Comparison of ENCODE assay signal across 8 mouse cellular contexts in the genomic region with DNA sequence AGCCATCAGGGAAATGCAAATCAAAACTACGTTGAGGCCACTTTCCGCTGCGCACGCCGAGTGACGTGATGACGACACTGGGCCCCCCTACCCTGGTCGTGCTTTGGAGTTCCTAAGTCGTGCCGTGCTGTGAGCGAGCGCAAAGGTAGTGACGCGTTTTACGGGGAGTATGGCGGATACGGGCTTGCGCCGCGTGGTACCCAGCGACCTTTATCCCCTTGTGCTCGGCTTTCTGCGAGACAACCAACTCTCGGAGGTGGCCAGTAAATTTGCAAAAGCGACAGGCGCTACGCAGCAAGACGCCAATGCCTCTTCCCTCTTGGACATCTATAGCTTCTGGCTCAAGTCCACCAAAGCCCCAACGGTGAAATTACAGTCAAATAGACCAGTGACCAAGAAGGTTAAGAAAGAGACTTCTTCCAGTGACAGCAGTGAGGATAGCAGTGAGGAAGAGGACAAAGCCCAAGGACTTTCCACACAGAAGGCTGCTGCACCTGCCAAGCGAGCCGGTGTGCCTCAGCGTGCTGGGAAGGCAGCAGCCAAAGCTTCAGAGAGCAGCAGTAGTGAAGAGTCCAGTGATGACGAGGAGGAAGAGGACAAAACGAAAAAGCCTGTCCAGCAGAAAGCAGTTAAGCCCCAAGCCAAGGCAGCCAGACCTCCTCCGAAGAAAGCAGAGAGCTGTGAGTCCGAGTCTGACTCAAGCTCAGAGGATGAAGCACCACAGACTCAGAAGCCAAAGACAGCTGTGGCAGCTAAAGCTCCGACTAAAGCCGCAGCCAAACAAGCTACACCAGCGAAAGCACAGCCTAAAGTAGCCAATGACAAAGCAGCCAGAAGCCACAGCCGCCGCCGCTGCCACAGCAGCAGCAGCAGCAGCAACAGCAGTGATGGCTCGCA.
DNase-seq lines count a peak whose midpoint lies in the region; ATAC-seq lines count a peak whose summit lies in the region.

No protein-coding gene starts in this region.

- H3K4me3 ChIP-seq in intestine, embryonic 15.5 days (replicated peaks): peak overlapping the region; percentile 36
- H3K4me3 ChIP-seq in limb, embryonic 15.5 days: peak overlapping the region; percentile 41

- H3K36me3 ChIP-seq in intestine, embryonic 15.5 days: no peaks in the 10 kb centered on the region
- no peaks in the 10 kb centered on the region for H3K36me3 ChIP-seq in limb, embryonic 15.5 days

- peak overlapping the region; percentile 71 for H3K4me2 ChIP-seq in intestine, embryonic 15.5 days (replicated peaks)
- peak overlapping the region; percentile 61 for H3K4me2 ChIP-seq in limb, embryonic 15.5 days

- DNase-seq in ovary, adult 18-20 months (ENCODE audit: low spot score): peak; percentile 2
- no peak for DNase-seq in ovary, postnatal 14 days (ENCODE audit: low spot score)
- peak; percentile 63 to 70 for DNase-seq in cerebellum, postnatal 25 days
- peak; percentile 39 to 54 for DNase-seq in frontal cortex, postnatal 36 days (ENCODE audit: low spot score in 2 of 2)
- peak; percentile 21 to 26 for DNase-seq in natural killer cell, adult 2 months (ENCODE audit: low spot score in 2 of 2)
- DNase-seq in thymus, postnatal 14 days: peak; percentile 23

- WGBS in intestine, embryonic 15.5 days: 19% methylated on average over 43 of the region's 43 CpGs
- 21% methylated on average over 43 of the region's 43 CpGs for WGBS in limb, embryonic 15.5 days

- no peaks in the 10 kb centered on the region for H3K9me3 ChIP-seq in intestine, embryonic 15.5 days
- H3K9me3 ChIP-seq in limb, embryonic 15.5 days: no peaks in the 10 kb centered on the region

- no peak overlapping the region for H3K27ac ChIP-seq in intestine, embryonic 15.5 days
- no peak overlapping the region for H3K27ac ChIP-seq in limb, embryonic 15.5 days

- no peak overlapping the region for H3K9ac ChIP-seq in intestine, embryonic 15.5 days
- no peak overlapping the region for H3K9ac ChIP-seq in limb, embryonic 15.5 days

- ATAC-seq in intestine, embryonic 15.5 days: peak; percentile 71
- ATAC-seq in limb, embryonic 15.5 days (ENCODE audit: insufficient number of reproducible peaks, low FRiP score, low TSS enrichment, low read depth): no peak

- H3K4me1 ChIP-seq in intestine, embryonic 15.5 days (replicated peaks): no peaks in the 10 kb centered on the region
- no peaks in the 10 kb centered on the region for H3K4me1 ChIP-seq in limb, embryonic 15.5 days

- H3K27me3 ChIP-seq in intestine, embryonic 15.5 days (replicated peaks): no peaks in the 10 kb centered on the region
- no peaks in the 10 kb centered on the region for H3K27me3 ChIP-seq in limb, embryonic 15.5 days
